Mouse (Mus musculus) adrenal gland, adult 10 weeks (tissue): ENCODE results near the gene Lsm3. TPM values are rescaled to one million over a fixed set of nuclear protein-coding genes. Genes with fewer than 3 reads are reported as not detected.

Experiments used
- polyA plus RNA-seq: library from polyadenylated mRNA; stranded (reverse); fragments of 350-450 nt; fragmentation: Illumina TruSeq; extraction: RNeasy Lipid Tissue Mini Kit (QIAGEN cat#74804); gene quantifications from one replicate; pipeline ENCODE4 v1.2.3, GENCODE M21; 2014; ENCODE audit warnings: low read depth, low replicate concordance

Gene Lsm3
- 56.5 TPM for polyA plus RNA-seq

DNA sequence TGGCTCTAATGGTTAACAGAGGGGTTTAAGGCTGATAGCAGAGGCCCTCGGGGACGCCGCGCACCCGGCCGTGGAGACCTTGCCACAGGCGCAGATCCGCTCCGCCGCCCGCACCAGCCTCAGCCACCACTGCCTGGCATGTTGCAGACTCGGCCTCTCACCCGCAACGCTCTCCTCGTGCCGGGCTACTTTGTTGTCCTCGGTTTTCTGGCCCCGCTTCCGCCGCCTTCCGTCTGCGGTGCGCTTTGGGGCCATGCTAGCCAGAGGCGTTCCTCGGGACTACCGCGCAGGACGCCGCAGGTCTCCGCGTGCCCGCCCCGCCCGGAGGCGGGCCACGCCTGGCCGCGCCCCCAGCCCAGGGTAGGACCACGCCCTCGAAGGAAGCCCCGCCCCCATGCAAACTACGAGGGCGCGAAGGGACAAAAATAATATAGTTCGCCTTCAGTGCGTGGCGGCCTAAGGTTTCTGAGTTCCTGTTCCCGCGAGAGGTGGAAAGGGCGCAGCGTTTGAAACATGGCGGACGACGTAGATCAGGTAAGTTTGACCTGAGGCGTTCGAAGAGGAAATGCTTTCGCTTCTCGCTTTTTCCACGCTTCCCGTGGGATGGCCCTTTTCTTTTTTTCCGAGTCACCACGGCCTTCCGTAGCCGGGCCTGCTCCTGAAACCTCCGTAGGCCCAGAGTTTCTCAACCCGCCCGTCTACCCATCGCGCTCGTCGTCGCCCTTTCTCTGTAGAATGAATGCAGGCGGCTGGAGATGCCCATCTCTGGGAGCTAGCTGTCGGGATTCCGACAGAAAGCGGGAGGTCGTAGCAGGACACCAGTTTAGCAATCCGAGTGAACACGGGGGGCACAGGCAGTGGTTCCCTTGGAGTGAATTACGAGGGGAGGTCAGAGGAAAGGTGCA lies at the start of gene Lsm3, which contains the start of gene Xpc:
Gene Lsm3, plus strand, starts transcription at position 384 of the 905 bp plus-strand sequence.
Gene Xpc, minus strand, starts transcription at position 344 of the 905 bp plus-strand sequence.

DNA sequence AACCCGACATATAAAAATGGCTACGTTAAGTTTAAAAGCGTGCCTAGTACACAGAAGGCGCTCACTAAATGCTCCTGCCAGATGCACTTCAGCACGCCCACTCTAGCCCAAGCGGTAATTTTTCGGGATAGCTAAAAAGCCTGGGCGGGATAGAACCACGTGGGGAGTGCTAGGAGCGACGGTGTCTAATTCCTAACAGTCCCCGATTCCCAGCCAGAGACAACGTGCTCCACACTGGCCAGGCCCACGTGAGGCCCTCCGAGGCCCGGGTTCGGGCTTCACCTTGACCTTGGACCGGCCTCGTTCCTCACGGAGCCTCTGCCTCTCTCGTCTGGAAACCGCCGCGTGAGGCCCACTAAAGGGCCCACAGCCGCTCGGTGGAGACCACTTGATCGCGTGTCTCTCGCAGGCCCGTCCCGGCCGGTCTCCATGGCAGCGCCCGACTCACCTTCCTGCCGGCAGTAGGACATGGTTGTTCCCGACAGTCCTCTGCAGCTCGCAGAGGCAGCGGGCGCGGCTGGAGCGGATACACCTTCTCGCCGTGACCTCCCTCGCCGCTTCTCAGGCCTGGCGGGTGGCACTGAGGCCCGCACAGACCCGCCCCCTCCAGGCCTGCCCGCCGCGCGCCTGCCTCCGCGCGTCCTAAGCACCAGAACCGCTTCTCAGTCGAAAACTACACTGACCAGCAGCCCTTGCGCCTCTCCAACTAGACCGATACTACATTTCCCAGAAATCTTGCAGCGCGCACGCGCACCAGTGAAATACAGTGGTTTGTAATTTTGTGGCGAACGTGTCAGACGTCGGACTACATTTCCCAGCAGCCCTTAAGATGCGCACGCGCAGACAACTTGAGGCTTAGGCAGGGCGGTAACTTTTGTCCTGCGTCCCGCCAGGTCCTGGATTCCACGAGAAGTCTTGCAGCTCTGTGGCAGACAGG lies 42.6 kb upstream of the Lsm3 start, which contains the start of the genes Chchd4 and Tmem43:
Gene Chchd4, minus strand, starts transcription at position 679 of the 937 bp plus-strand sequence.
Gene Tmem43, plus strand, starts transcription at position 836 of the 937 bp plus-strand sequence.

Other genes with a start within 250 kb of the Lsm3 start
- not detected for gene Wnt7a, start 104.6 kb upstream of the Lsm3 start, polyA plus RNA-seq
- 12.4 TPM for gene Chchd4, start 42.4 kb upstream of the Lsm3 start, polyA plus RNA-seq
- gene Tmem43, start 42.2 kb upstream of the Lsm3 start, polyA plus RNA-seq, result 17.7 TPM
- gene Xpc, start within 50 bp of the Lsm3 start, polyA plus RNA-seq, result 6.6 TPM
- 298 TPM for gene Slc6a6, start 168.1 kb downstream of the Lsm3 start, polyA plus RNA-seq